Mouse (Mus musculus): ENCODE measurements at regions not wholly inside any gene's neighbourhood (a gene's known extent, or its start where the extent isn't known, plus 50 kb on each side); places are given as distances from the start of the nearest gene placed in this dataset.

DNA sequence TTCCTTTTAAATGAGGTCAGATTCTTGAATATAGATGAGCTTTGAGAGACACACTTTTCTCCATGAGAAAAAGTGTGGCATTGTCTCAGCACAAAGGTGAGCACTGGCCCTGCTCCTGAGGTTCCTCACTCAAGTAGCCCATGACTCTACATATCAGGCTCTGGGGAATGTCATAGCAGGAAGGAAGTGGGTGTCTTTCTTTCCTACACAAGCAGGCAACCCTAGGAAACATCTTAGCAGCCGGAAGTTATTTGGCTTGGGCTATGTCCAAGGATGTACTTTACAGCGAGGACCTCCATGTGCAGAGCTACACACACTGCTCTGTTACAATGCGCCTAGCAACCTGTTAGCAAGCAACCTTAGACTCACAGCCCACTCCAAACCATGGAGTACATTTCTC, 356.9 kb downstream of the Med10 start:
- ATAC-seq (replicated peaks; ENCODE audit: low FRiP score) (no peak), DNase-seq (ENCODE audit: low spot score) (no peak)
- H3K4me2 ChIP-seq: no peak overlapping the region
- H3K27me3 ChIP-seq (replicated peaks; ENCODE audit: control insufficient read depth, insufficient read depth, low read length): no peaks in the 10 kb centered on the region
- WGBS: 62% methylated on average over 3 of the region's 3 CpGs
- H3K27ac ChIP-seq (ENCODE audit: low read depth, low read length): no peak overlapping the region
- H3K4me1 ChIP-seq (replicated peaks; ENCODE audit: control insufficient read depth, insufficient read depth, low read length): no peaks in the 10 kb centered on the region
- no peak overlapping the region for H3K9ac ChIP-seq (ENCODE audit: low read depth, low read length)
- H3K9me3 ChIP-seq (ENCODE audit: control insufficient read depth, low read length): no peaks in the 10 kb centered on the region
- H3K36me3 ChIP-seq (ENCODE audit: control insufficient read depth, insufficient read depth, low read length): no peaks in the 10 kb centered on the region
- H3K4me3 ChIP-seq (ENCODE audit: low read depth, low read length): no peak overlapping the region

GRCm38 (mm10) chr13:70159604-70160003, 357.4 kb downstream of the Med10 start:
- DNase-seq (ENCODE audit: low spot score): no peak
- Histone ChIP-seq H3K27me3 (replicated peaks; ENCODE audit: control insufficient read depth, insufficient read depth, low read length) (no peaks in the 10 kb centered on the region), H3K4me1 (replicated peaks; ENCODE audit: control insufficient read depth, insufficient read depth, low read length) (no peaks in the 10 kb centered on the region), H3K4me3 (ENCODE audit: low read depth, low read length) (no peak overlapping the region), H3K9ac (ENCODE audit: low read depth, low read length) (no peak overlapping the region), H3K36me3 (ENCODE audit: control insufficient read depth, insufficient read depth, low read length) (no peaks in the 10 kb centered on the region), H3K27ac (ENCODE audit: low read depth, low read length) (no peak overlapping the region), H3K4me2 (no peak overlapping the region), H3K9me3 (ENCODE audit: control insufficient read depth, low read length) (no peaks in the 10 kb centered on the region)
- WGBS: 72% methylated on average over 6 of the region's 6 CpGs
- ATAC-seq (replicated peaks; ENCODE audit: low FRiP score): no peak

DNA sequence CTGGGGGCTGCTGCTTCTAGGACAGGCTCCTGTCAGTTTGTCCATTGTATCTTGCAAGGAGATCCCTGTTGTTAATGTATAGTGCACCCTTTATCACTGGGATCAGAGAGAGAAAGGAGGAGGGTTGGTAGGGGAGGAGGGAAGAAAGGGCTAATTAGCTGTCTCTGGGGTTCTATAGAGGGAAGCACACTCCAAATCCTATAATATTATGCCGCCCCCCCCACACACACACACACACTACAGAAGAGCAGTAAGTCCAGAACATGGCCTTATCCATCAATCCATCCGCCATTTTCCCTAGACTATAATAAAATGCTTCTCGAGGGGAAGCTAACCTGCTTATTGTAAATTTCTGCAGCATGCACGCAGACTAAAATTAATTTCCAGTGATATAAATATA, 359.9 kb downstream of the Med10 start:
- Histone ChIP-seq H3K4me1 (replicated peaks; ENCODE audit: control insufficient read depth, insufficient read depth, low read length) (no peaks in the 10 kb centered on the region), H3K36me3 (ENCODE audit: control insufficient read depth, insufficient read depth, low read length) (no peaks in the 10 kb centered on the region), H3K9me3 (ENCODE audit: control insufficient read depth, low read length) (no peaks in the 10 kb centered on the region), H3K4me2 (no peak overlapping the region), H3K9ac (ENCODE audit: low read depth, low read length) (no peak overlapping the region), H3K4me3 (ENCODE audit: low read depth, low read length) (no peak overlapping the region), H3K27me3 (replicated peaks; ENCODE audit: control insufficient read depth, insufficient read depth, low read length) (no peaks in the 10 kb centered on the region), H3K27ac (ENCODE audit: low read depth, low read length) (no peak overlapping the region)
- ATAC-seq (replicated peaks; ENCODE audit: low FRiP score) (no peak), DNase-seq (ENCODE audit: low spot score) (no peak)
- 87% methylated on average over 4 of the region's 4 CpGs for WGBS

- no peak overlapping the region for H3K4me2 ChIP-seq
- H3K27me3 ChIP-seq (replicated peaks; ENCODE audit: control insufficient read depth, insufficient read depth, low read length): no peaks in the 10 kb centered on the region
- no peaks in the 10 kb centered on the region for H3K9me3 ChIP-seq (ENCODE audit: control insufficient read depth, low read length)
- H3K36me3 ChIP-seq (ENCODE audit: control insufficient read depth, insufficient read depth, low read length): no peaks in the 10 kb centered on the region
- no peak for DNase-seq (ENCODE audit: low spot score)
- 81% methylated on average over 15 of the region's 15 CpGs for WGBS
- H3K4me3 ChIP-seq (ENCODE audit: low read depth, low read length): no peak overlapping the region
- no peaks in the 10 kb centered on the region for H3K4me1 ChIP-seq (replicated peaks; ENCODE audit: control insufficient read depth, insufficient read depth, low read length)
- no peak for ATAC-seq (replicated peaks; ENCODE audit: low FRiP score)
- H3K9ac ChIP-seq (ENCODE audit: low read depth, low read length): no peak overlapping the region
- H3K27ac ChIP-seq (ENCODE audit: low read depth, low read length): no peak overlapping the region
Measured at GRCm38 (mm10) chr13:70165511-70166225, 363.5 kb downstream of the Med10 start.

GRCm38 (mm10) chr13:70167747-70168146, 365.6 kb downstream of the Med10 start:
- Histone ChIP-seq H3K4me3 (ENCODE audit: low read depth, low read length) (no peak overlapping the region), H3K4me2 (no peak overlapping the region), H3K27me3 (replicated peaks; ENCODE audit: control insufficient read depth, insufficient read depth, low read length) (no peaks in the 10 kb centered on the region), H3K9me3 (ENCODE audit: control insufficient read depth, low read length) (no peaks in the 10 kb centered on the region), H3K9ac (ENCODE audit: low read depth, low read length) (no peak overlapping the region), H3K4me1 (replicated peaks; ENCODE audit: control insufficient read depth, insufficient read depth, low read length) (no peaks in the 10 kb centered on the region), H3K27ac (ENCODE audit: low read depth, low read length) (no peak overlapping the region), H3K36me3 (ENCODE audit: control insufficient read depth, insufficient read depth, low read length) (no peaks in the 10 kb centered on the region)
- DNase-seq (ENCODE audit: low spot score): no peak
- 60% methylated on average over 4 of the region's 4 CpGs for WGBS
- no peak for ATAC-seq (replicated peaks; ENCODE audit: low FRiP score)

DNA sequence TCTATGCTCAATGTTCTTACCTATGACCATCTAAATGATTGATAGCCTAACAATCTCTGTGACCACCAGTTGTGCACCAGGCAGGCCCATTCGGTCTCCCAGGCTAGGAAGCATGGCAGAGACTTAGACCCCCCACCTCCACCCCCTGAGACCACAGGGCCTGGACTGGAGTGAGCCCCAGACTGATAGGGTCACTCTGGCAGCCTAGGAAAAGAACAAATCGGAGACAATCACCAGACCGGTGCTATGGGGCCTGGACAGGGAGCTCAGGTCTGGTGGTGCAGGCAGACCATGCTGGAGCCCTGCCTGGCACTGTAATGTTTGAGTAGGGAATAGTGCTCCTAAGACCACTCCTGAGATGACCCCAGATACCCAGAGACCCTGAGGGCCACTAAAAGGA, 366.7 kb downstream of the Med10 start:
- Histone ChIP-seq H3K27ac (ENCODE audit: low read depth, low read length) (no peak overlapping the region), H3K4me1 (replicated peaks; ENCODE audit: control insufficient read depth, insufficient read depth, low read length) (no peaks in the 10 kb centered on the region), H3K27me3 (replicated peaks; ENCODE audit: control insufficient read depth, insufficient read depth, low read length) (no peaks in the 10 kb centered on the region), H3K9ac (ENCODE audit: low read depth, low read length) (no peak overlapping the region), H3K4me3 (ENCODE audit: low read depth, low read length) (no peak overlapping the region), H3K4me2 (no peak overlapping the region), H3K36me3 (ENCODE audit: control insufficient read depth, insufficient read depth, low read length) (no peaks in the 10 kb centered on the region), H3K9me3 (ENCODE audit: control insufficient read depth, low read length) (no peaks in the 10 kb centered on the region)
- no peak for DNase-seq (ENCODE audit: low spot score)
- no peak for ATAC-seq (replicated peaks; ENCODE audit: low FRiP score)
- 85% methylated on average over 3 of the region's 3 CpGs for WGBS

GRCm38 (mm10) chr13:70177066-70177465, 374.9 kb downstream of the Med10 start:
- ATAC-seq (replicated peaks; ENCODE audit: low FRiP score) (no peak), DNase-seq (ENCODE audit: low spot score) (no peak)
- Histone ChIP-seq H3K9ac (ENCODE audit: low read depth, low read length) (no peak overlapping the region), H3K4me3 (ENCODE audit: low read depth, low read length) (no peak overlapping the region), H3K4me2 (no peak overlapping the region), H3K36me3 (ENCODE audit: control insufficient read depth, insufficient read depth, low read length) (no peaks in the 10 kb centered on the region), H3K27me3 (replicated peaks; ENCODE audit: control insufficient read depth, insufficient read depth, low read length) (no peaks in the 10 kb centered on the region), H3K27ac (ENCODE audit: low read depth, low read length) (no peak overlapping the region), H3K9me3 (ENCODE audit: control insufficient read depth, low read length) (no peaks in the 10 kb centered on the region), H3K4me1 (replicated peaks; ENCODE audit: control insufficient read depth, insufficient read depth, low read length) (no peaks in the 10 kb centered on the region)
- WGBS: 89% methylated on average over 2 of the region's 2 CpGs

GRCm38 (mm10) chr13:70178073-70178491, 375.9 kb downstream of the Med10 start:
- ATAC-seq (replicated peaks; ENCODE audit: low FRiP score): no peak
- Histone ChIP-seq H3K9me3 (ENCODE audit: control insufficient read depth, low read length) (no peaks in the 10 kb centered on the region), H3K27ac (ENCODE audit: low read depth, low read length) (no peak overlapping the region), H3K4me2 (no peak overlapping the region), H3K4me1 (replicated peaks; ENCODE audit: control insufficient read depth, insufficient read depth, low read length) (no peaks in the 10 kb centered on the region), H3K9ac (ENCODE audit: low read depth, low read length) (no peak overlapping the region), H3K4me3 (ENCODE audit: low read depth, low read length) (no peak overlapping the region), H3K27me3 (replicated peaks; ENCODE audit: control insufficient read depth, insufficient read depth, low read length) (no peaks in the 10 kb centered on the region), H3K36me3 (ENCODE audit: control insufficient read depth, insufficient read depth, low read length) (no peaks in the 10 kb centered on the region)
- 55% methylated on average over 8 of the region's 8 CpGs for WGBS
- no peak for DNase-seq (ENCODE audit: low spot score)

GRCm38 (mm10) chr13:70190978-70191377, 388.8 kb downstream of the Med10 start:
- H3K36me3 ChIP-seq (ENCODE audit: control insufficient read depth, insufficient read depth, low read length): no peaks in the 10 kb centered on the region
- no peak overlapping the region for H3K4me2 ChIP-seq
- no peaks in the 10 kb centered on the region for H3K9me3 ChIP-seq (ENCODE audit: control insufficient read depth, low read length)
- no peak overlapping the region for H3K9ac ChIP-seq (ENCODE audit: low read depth, low read length)
- H3K27me3 ChIP-seq (replicated peaks; ENCODE audit: control insufficient read depth, insufficient read depth, low read length): no peaks in the 10 kb centered on the region
- 82% methylated on average over 4 of the region's 4 CpGs for WGBS
- no peaks in the 10 kb centered on the region for H3K4me1 ChIP-seq (replicated peaks; ENCODE audit: control insufficient read depth, insufficient read depth, low read length)
- H3K27ac ChIP-seq (ENCODE audit: low read depth, low read length): no peak overlapping the region
- H3K4me3 ChIP-seq (ENCODE audit: low read depth, low read length): no peak overlapping the region
- no peak for DNase-seq (ENCODE audit: low spot score)
- no peak for ATAC-seq (replicated peaks; ENCODE audit: low FRiP score)
